Comparison of ENCODE assay signal across 26 mouse cellular contexts in genomic region chr8:57636698-57637097, GRCm38 (mm10). TPM values are rescaled to one million over a fixed set of nuclear protein-coding genes. Genes with fewer than 3 reads are reported as not detected.
A peak's percentile ranks its signal among the peaks of the same experiment; 100 is the strongest.
DNase-seq lines count a peak whose midpoint lies in the region; ATAC-seq lines count a peak whose summit lies in the region.
"Had no signal": no experiment of that assay in that cellular context is flagged by ENCODE, and none has a peak within 500 bp of the region (broad histone marks: within the 10 kb centered on the region; RNA-seq: fewer than 3 reads in every experiment).

No protein-coding gene starts in this region.

- H3K4me1 ChIP-seq in midbrain, embryonic 14.5 days (ENCODE audit: control insufficient read depth, insufficient read depth, low read length): no peaks in the 10 kb centered on the region; the same call in 1 of the 2 replicates
- H3K4me1 ChIP-seq: liver, embryonic 15.5 days had no signal

- 85% methylated on average over 11 of the region's 11 CpGs for WGBS in midbrain, embryonic 14.5 days

- H3K9me3 ChIP-seq in midbrain, embryonic 14.5 days (ENCODE audit: control insufficient read depth, low read length): no peaks in the 10 kb centered on the region
- H3K9me3 ChIP-seq: embryonic facial prominence, embryonic 13.5 days; G1E; heart, embryonic 12.5 days; limb, embryonic 13.5 days; liver, embryonic 15.5 days; neural tube, embryonic 15.5 days had no signal

- no peak overlapping the region for H3K27ac ChIP-seq in midbrain, embryonic 14.5 days (replicated peaks; ENCODE audit: low read depth, low read length)
- H3K27ac ChIP-seq: embryonic facial prominence, embryonic 13.5 days; limb, embryonic 13.5 days; liver, embryonic 15.5 days; macrophage; neural tube, embryonic 15.5 days had no signal

- H3K36me3 ChIP-seq in midbrain, embryonic 14.5 days (ENCODE audit: control insufficient read depth, insufficient read depth, low read length): no peaks in the 10 kb centered on the region
- H3K36me3 ChIP-seq: embryonic facial prominence, embryonic 13.5 days; heart, embryonic 12.5 days; limb, embryonic 13.5 days; liver, embryonic 15.5 days; neural tube, embryonic 15.5 days had no signal

- peak; percentile 85 for DNase-seq in heart, adult 11 months
- no peak for DNase-seq in heart, postnatal 10 days
- peak; percentile 20 for DNase-seq in kidney, adult 11 months
- peak; percentile 5 to 13 for DNase-seq in kidney, adult 8-10 months
- peak; percentile 16 for DNase-seq in kidney, postnatal 10 days
- DNase-seq in midbrain, embryonic 14.5 days: no peak
- DNase-seq in ovary, adult 18-20 months (ENCODE audit: low spot score): no peak
- DNase-seq: B cell, adult 2 months; cerebellum, adult 2 months; cerebellum, postnatal 25 days; gastrocnemius, postnatal 10 days; heart, postnatal 14 days; layer of hippocampus, adult 9-11 months; thymus, adult 2 months had no signal

- no peak overlapping the region for H3K9ac ChIP-seq in midbrain, embryonic 14.5 days (replicated peaks; ENCODE audit: low read length)
- H3K9ac ChIP-seq: embryonic facial prominence, embryonic 13.5 days; heart, embryonic 12.5 days; limb, embryonic 13.5 days; liver, embryonic 15.5 days; neural tube, embryonic 15.5 days had no signal

- no peak overlapping the region for H3K4me2 ChIP-seq in midbrain, embryonic 14.5 days (ENCODE audit: low read length)
- H3K4me2 ChIP-seq: embryonic facial prominence, embryonic 13.5 days; heart, embryonic 12.5 days; limb, embryonic 13.5 days; liver, embryonic 15.5 days; midbrain, embryonic 11.5 days; neural tube, embryonic 15.5 days had no signal

- intact Hi-C loops in heart, postnatal 10 days (cut with DNase I): no loop called here

- ATAC-seq in midbrain, embryonic 14.5 days (ENCODE audit: low FRiP score, low TSS enrichment): no peak
- ATAC-seq: forebrain, embryonic 14.5 days; Patski had no signal

- H3K27me3 ChIP-seq in midbrain, embryonic 14.5 days (ENCODE audit: control insufficient read depth, insufficient read depth, low read length): no peaks in the 10 kb centered on the region
- H3K27me3 ChIP-seq: CH12.LX; embryonic facial prominence, embryonic 13.5 days; limb, embryonic 13.5 days; liver, embryonic 15.5 days; neural tube, embryonic 15.5 days; Patski had no signal

- no peak overlapping the region for H3K4me3 ChIP-seq in midbrain, embryonic 14.5 days (replicated peaks; ENCODE audit: low read depth, low read length)
- H3K4me3 ChIP-seq: embryonic facial prominence, embryonic 13.5 days; erythroblast, embryonic 14.5 days; heart, embryonic 12.5 days; limb, embryonic 13.5 days; liver, embryonic 15.5 days; neural tube, embryonic 15.5 days had no signal

RNA-seq across cellular contexts. Expression of gene Galnt7, which starts 16.1 kb away (rescaled TPM):
- 1 to 10 TPM; 5.7 to 6.5 TPM for total RNA-seq in heart, postnatal 10 days (2021)
- 9.1 and 10.0 TPM in 2 replicates for polyA plus RNA-seq in midbrain, embryonic 14.5 days (2014; fragmentation: Nextera tagmentation; extraction: Ambion mirVana)
- polyA plus RNA-seq: erythroblast, embryonic 14.5 days had no signal

Comparison
In these comparisons a context has a peak if more than half of its experiments do, and no peak if none do; other contexts are left out.
1. DNase-seq: peak in heart, adult 11 months (single experiment), kidney, adult 11 months (single experiment), kidney, adult 8-10 months (2 of 2) and kidney, postnatal 10 days (single experiment); none in heart, postnatal 10 days (0 of 2), midbrain, embryonic 14.5 days (single experiment) and ovary, adult 18-20 months (single experiment).